Mouse (Mus musculus) left cerebral cortex, postnatal 10 days (tissue): Measurements from ENCODE around the gene Ranbp10. TPM values are rescaled to one million over a fixed set of nuclear protein-coding genes. Genes with fewer than 3 reads are reported as not detected.

Source experiments
- DNase-seq, 2 experiments: peaks; one replicate each; pipeline ENCODE4 v3.0.0; 2021 to 2022; ENCODE audit warnings: low spot score in 2 of 2, mixed read lengths in 1 of 2; ENCODE audit errors: extremely low spot score in 1 of 2
- intact Hi-C: fragments of 180-260 bp; cut with DNase I; formaldehyde crosslinking; loops from one replicate; pipeline ENCODE4 v1.15.1; 2025
- total RNA-seq, 2 experiments: library from RNA; stranded (reverse); gene quantifications; 2 replicates each; pipeline ENCODE4 v1.2.3; 2021

Gene Ranbp10
- total RNA-seq, 2 experiments from 2014 or later = 23.0 to 23.7 TPM

GRCm38 (mm10) chr8:105757796-105758276 is 69.3 kb downstream of the Ranbp10 start:
- DNase-seq = no peak
- intact Hi-C loops = no loop called here

- intact Hi-C loops = no loop called here
- DNase-seq = no peak
Observed at GRCm38 (mm10) chr8:105754688-105755087, 72.5 kb downstream of the Ranbp10 start.

- intact Hi-C loops = no loop called here
- no peak for DNase-seq
Observed at GRCm38 (mm10) chr8:105753916-105754315, 73.2 kb downstream of the Ranbp10 start.

GRCm38 (mm10) chr8:105750606-105751005 is 76.5 kb downstream of the Ranbp10 start:
- intact Hi-C loops = no loop called here
- peak; percentile 52 to 84 for DNase-seq

GRCm38 (mm10) chr8:105743301-105743700 is 83.8 kb downstream of the Ranbp10 start:
- intact Hi-C loops = no loop called here
- DNase-seq = no peak

- intact Hi-C loops = no loop called here
- no peak for DNase-seq
Observed at GRCm38 (mm10) chr8:105739216-105739615, 87.9 kb downstream of the Ranbp10 start.

- DNase-seq = no peak
- intact Hi-C loops = no loop called here
Observed at GRCm38 (mm10) chr8:105732186-105732585, 95.0 kb downstream of the Ranbp10 start.

- peak in 1 of 2 experiments; percentile 69 for DNase-seq
- intact Hi-C loops = no loop called here
Observed at GRCm38 (mm10) chr8:105727397-105728124, 99.6 kb downstream of the Ranbp10 start.

GRCm38 (mm10) chr8:105725726-105726125 is 101.4 kb downstream of the Ranbp10 start:
- intact Hi-C loops = no loop called here
- no peak for DNase-seq

- DNase-seq = no peak
- intact Hi-C loops = no loop called here
Observed at GRCm38 (mm10) chr8:105722861-105723260, 104.3 kb downstream of the Ranbp10 start.

GRCm38 (mm10) chr8:105719637-105720036 is 107.5 kb downstream of the Ranbp10 start:
- intact Hi-C loops = no loop called here
- no peak for DNase-seq

Other genes starting within 250 kb of the Ranbp10 start
- gene Ripor1, start 222.1 kb downstream of the Ranbp10 start, total RNA-seq = 10 to 100 TPM; 74.5 to 76.2 TPM
- 10 to 100 TPM; 54.3 to 55.9 TPM for gene Ctcf, start 190.8 kb downstream of the Ranbp10 start, total RNA-seq
- gene Agrp, start 190.0 kb downstream of the Ranbp10 start, total RNA-seq = not detected
- gene Carmil2, start 141.1 kb downstream of the Ranbp10 start, total RNA-seq = 10 to 100 TPM; 43.6 to 46.6 TPM
- gene Acd, start 126.2 kb downstream of the Ranbp10 start, total RNA-seq = 10 to 100 TPM; 49.3 to 51.0 TPM
- gene Pard6a, start 126.2 kb downstream of the Ranbp10 start, total RNA-seq = 10 to 100 TPM; 40.7 to 44.1 TPM
- under 1 TPM in 1 of 2 experiments, not detected in 1; 0.62 TPM for gene 4933405L10Rik, start 119.7 kb downstream of the Ranbp10 start, total RNA-seq
- gene Enkd1, start 119.1 kb downstream of the Ranbp10 start, total RNA-seq = 10 to 100 TPM; 12.3 to 13.5 TPM
- 10 to 100 TPM; 26.3 to 36.3 TPM for gene Gfod2, start 68.7 kb downstream of the Ranbp10 start, total RNA-seq
- gene Tsnaxip1, start 381 bp upstream of the Ranbp10 start, total RNA-seq = not detected
- gene Cenpt, start 25.9 kb upstream of the Ranbp10 start, total RNA-seq = 10 to 100 TPM; 23.7 to 26.0 TPM
- 10 to 100 TPM; 33.2 to 34.9 TPM for gene Thap11, start 27.8 kb upstream of the Ranbp10 start, total RNA-seq
- gene Nutf2, start 33.2 kb upstream of the Ranbp10 start, total RNA-seq = 10 to 100 TPM; 28.7 to 38.1 TPM
- 10 to 100 TPM; 62.7 to 66.5 TPM for gene Edc4, start 53.5 kb upstream of the Ranbp10 start, total RNA-seq
- gene Nrn1l, start 66.2 kb upstream of the Ranbp10 start, total RNA-seq = under 1 TPM in 1 of 2 experiments, not detected in 1; 0.97 TPM
- 1 to 10 TPM; 7.9 to 8.8 TPM for gene Pskh1, start 73.1 kb upstream of the Ranbp10 start, total RNA-seq
- 1 to 10 TPM in 1 of 2 experiments, under 1 TPM in 1; 0.90 to 1.5 TPM for gene Ctrl, start 106.5 kb upstream of the Ranbp10 start, total RNA-seq
- 10 to 100 TPM; 74.6 to 80.0 TPM for gene Psmb10, start 111.1 kb upstream of the Ranbp10 start, total RNA-seq
- 10 to 100 TPM; 13.0 to 14.1 TPM for gene Lcat, start 116.0 kb upstream of the Ranbp10 start, total RNA-seq
- gene Slc12a4, start 138.7 kb upstream of the Ranbp10 start, total RNA-seq = 10 to 100 TPM; 20.4 to 20.9 TPM
- gene Dpep3, start 152.1 kb upstream of the Ranbp10 start, total RNA-seq = not detected
- gene Dus2, start 164.0 kb upstream of the Ranbp10 start, total RNA-seq = 10 to 100 TPM; 18.9 to 20.9 TPM
- not detected for gene Dpep2nb, start 178.6 kb upstream of the Ranbp10 start, total RNA-seq
- 10 to 100 TPM; 14.3 to 15.2 TPM for gene Ddx28, start 184.5 kb upstream of the Ranbp10 start, total RNA-seq
- gene Nfatc3, start 231.5 kb upstream of the Ranbp10 start, total RNA-seq = 10 to 100 TPM; 10.9 to 12.1 TPM